Mouse (Mus musculus): Measurements from ENCODE around the gene Cog5. TPM values are rescaled to one million over a fixed set of nuclear protein-coding genes. Genes with fewer than 3 reads are reported as not detected.

Cog5 gene
- polyA plus RNA-seq, 1 experiment from 2014 or later: 41.1 TPM

DNA sequence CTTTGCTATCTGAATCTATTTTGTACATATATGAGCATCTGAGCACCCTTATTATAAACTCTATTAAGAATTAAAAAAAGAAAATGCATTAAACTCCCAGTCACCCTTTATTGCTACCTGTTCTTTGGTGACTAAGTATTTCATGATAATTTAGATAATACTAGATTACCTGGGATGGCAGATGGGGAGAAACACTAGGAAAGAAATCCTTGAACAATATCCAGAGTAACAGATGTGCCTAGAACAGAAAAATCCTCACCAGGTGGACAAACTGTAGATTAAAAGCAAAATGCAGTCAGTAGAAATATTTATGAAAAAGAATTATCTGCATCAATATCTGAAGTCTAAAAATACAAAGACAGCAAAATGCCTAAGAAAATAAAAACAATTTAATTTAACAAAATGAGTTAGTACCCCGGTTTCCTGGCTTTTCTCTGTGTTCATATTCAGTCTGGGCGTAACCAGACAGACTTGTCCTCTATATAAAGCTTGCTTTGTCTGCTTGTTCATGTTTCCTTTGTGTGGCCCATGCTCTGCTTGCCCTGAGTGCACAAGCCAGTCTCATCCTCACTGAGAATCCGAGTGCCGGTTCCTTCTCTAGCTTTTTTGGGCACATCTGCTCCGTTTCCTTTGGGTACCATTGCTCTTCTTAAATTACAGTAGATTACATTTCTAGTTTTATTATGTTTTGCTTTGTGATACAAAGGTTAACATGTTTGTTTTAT lies 46.1 kb downstream of the Cog5 start:
- no peaks in the 10 kb centered on the region; the same call in 1 of the 2 replicates for H3K9me3 ChIP-seq (ENCODE audit: control insufficient read depth, low read length)
- H3K36me3 ChIP-seq (ENCODE audit: control insufficient read depth, insufficient read depth, low read length): no peaks in the 10 kb centered on the region
- 50% methylated on average over 5 of the region's 5 CpGs for WGBS
- H3K4me1 ChIP-seq (replicated peaks; ENCODE audit: control insufficient read depth, insufficient read depth, low read length): no peaks in the 10 kb centered on the region
- H3K27ac ChIP-seq (ENCODE audit: low read depth, low read length): no peak overlapping the region
- no peak overlapping the region for H3K4me2 ChIP-seq (replicated peaks; ENCODE audit: low read depth, low read length)
- 0 out of 2 replicates have a peak, but pooled peaks have one; percentile 61 for ATAC-seq (ENCODE audit: low FRiP score)
- H3K9ac ChIP-seq (ENCODE audit: low read depth, low read length): no peak overlapping the region
- DNase-seq (ENCODE audit: low spot score): peak; percentile 21
- no peaks in the 10 kb centered on the region for H3K27me3 ChIP-seq (ENCODE audit: control insufficient read depth, insufficient read depth, low read length)
- no peak overlapping the region for H3K4me3 ChIP-seq (ENCODE audit: low read depth, low read length)

DNA sequence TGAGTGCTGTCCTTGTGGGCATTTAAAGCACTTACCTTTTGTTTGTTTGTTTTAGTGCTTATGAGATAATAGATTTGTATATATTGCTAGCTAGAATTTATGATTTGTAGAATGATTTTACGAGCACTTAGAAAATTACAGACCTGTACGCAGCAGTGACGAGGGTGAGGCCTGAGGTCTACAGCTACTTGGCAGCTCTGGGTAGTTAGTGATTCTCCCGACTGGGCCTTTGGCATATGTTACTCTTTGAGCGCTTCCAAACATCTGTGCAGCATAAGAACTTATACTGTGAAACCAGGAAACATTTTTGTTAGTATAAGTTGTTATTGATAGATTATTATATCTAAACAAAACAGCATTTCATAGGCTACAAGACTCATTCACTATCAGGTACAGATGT lies 46.7 kb downstream of the Cog5 start:
- 87% methylated on average over 5 of the region's 5 CpGs for WGBS
- H3K4me2 ChIP-seq (replicated peaks; ENCODE audit: low read depth, low read length): no peak overlapping the region
- H3K9me3 ChIP-seq (ENCODE audit: control insufficient read depth, low read length): no peaks in the 10 kb centered on the region; the same call in 1 of the 2 replicates
- no peaks in the 10 kb centered on the region for H3K4me1 ChIP-seq (replicated peaks; ENCODE audit: control insufficient read depth, insufficient read depth, low read length)
- H3K9ac ChIP-seq (ENCODE audit: low read depth, low read length): no peak overlapping the region
- no peaks in the 10 kb centered on the region for H3K36me3 ChIP-seq (ENCODE audit: control insufficient read depth, insufficient read depth, low read length)
- H3K27me3 ChIP-seq (ENCODE audit: control insufficient read depth, insufficient read depth, low read length): no peaks in the 10 kb centered on the region
- no peak overlapping the region for H3K27ac ChIP-seq (ENCODE audit: low read depth, low read length)
- DNase-seq (ENCODE audit: low spot score) (no peak), ATAC-seq (ENCODE audit: low FRiP score) (no peak)
- no peak overlapping the region for H3K4me3 ChIP-seq (ENCODE audit: low read depth, low read length)

- no peak overlapping the region for H3K27ac ChIP-seq (ENCODE audit: low read depth, low read length)
- no peak overlapping the region for H3K4me2 ChIP-seq (replicated peaks; ENCODE audit: low read depth, low read length)
- 79% methylated on average over 6 of the region's 6 CpGs for WGBS
- ATAC-seq (ENCODE audit: low FRiP score) (no peak), DNase-seq (ENCODE audit: low spot score) (no peak)
- H3K4me1 ChIP-seq (replicated peaks; ENCODE audit: control insufficient read depth, insufficient read depth, low read length): no peaks in the 10 kb centered on the region
- H3K36me3 ChIP-seq (ENCODE audit: control insufficient read depth, insufficient read depth, low read length): no peaks in the 10 kb centered on the region
- H3K9me3 ChIP-seq (ENCODE audit: control insufficient read depth, low read length): no peaks in the 10 kb centered on the region
- H3K9ac ChIP-seq (ENCODE audit: low read depth, low read length): no peak overlapping the region
- H3K4me3 ChIP-seq (ENCODE audit: low read depth, low read length): no peak overlapping the region
- no peaks in the 10 kb centered on the region for H3K27me3 ChIP-seq (ENCODE audit: control insufficient read depth, insufficient read depth, low read length)
Measured at GRCm38 (mm10) chr12:31703904-31704303, 49.2 kb downstream of the Cog5 start.

- H3K9me3 ChIP-seq (ENCODE audit: control insufficient read depth, low read length): no peaks in the 10 kb centered on the region
- H3K4me3 ChIP-seq (ENCODE audit: low read depth, low read length): no peak overlapping the region
- ATAC-seq (ENCODE audit: low FRiP score) (no peak), DNase-seq (ENCODE audit: low spot score) (no peak)
- 66% methylated on average over 2 of the region's 2 CpGs for WGBS
- no peak overlapping the region for H3K4me2 ChIP-seq (replicated peaks; ENCODE audit: low read depth, low read length)
- no peaks in the 10 kb centered on the region for H3K4me1 ChIP-seq (replicated peaks; ENCODE audit: control insufficient read depth, insufficient read depth, low read length)
- no peaks in the 10 kb centered on the region for H3K27me3 ChIP-seq (ENCODE audit: control insufficient read depth, insufficient read depth, low read length)
- no peak overlapping the region for H3K27ac ChIP-seq (ENCODE audit: low read depth, low read length)
- H3K36me3 ChIP-seq (ENCODE audit: control insufficient read depth, insufficient read depth, low read length): no peaks in the 10 kb centered on the region
- no peak overlapping the region for H3K9ac ChIP-seq (ENCODE audit: low read depth, low read length)
Measured at GRCm38 (mm10) chr12:31706168-31706567, 51.5 kb downstream of the Cog5 start.

GRCm38 (mm10) chr12:31707531-31707930 lies 52.9 kb downstream of the Cog5 start:
- Histone ChIP-seq H3K27ac (ENCODE audit: low read depth, low read length) (no peak overlapping the region), H3K4me2 (replicated peaks; ENCODE audit: low read depth, low read length) (no peak overlapping the region), H3K4me3 (ENCODE audit: low read depth, low read length) (no peak overlapping the region), H3K9ac (ENCODE audit: low read depth, low read length) (no peak overlapping the region), H3K36me3 (ENCODE audit: control insufficient read depth, insufficient read depth, low read length) (no peaks in the 10 kb centered on the region), H3K4me1 (replicated peaks; ENCODE audit: control insufficient read depth, insufficient read depth, low read length) (no peaks in the 10 kb centered on the region), H3K9me3 (ENCODE audit: control insufficient read depth, low read length) (no peaks in the 10 kb centered on the region), H3K27me3 (ENCODE audit: control insufficient read depth, insufficient read depth, low read length) (no peaks in the 10 kb centered on the region)
- ATAC-seq (ENCODE audit: low FRiP score) (no peak), DNase-seq (ENCODE audit: low spot score) (no peak)
- 81% methylated on average over 1 of the region's 1 CpGs for WGBS

- WGBS: 89% methylated on average over 6 of the region's 6 CpGs
- H3K9ac ChIP-seq (ENCODE audit: low read depth, low read length): no peak overlapping the region
- H3K36me3 ChIP-seq (ENCODE audit: control insufficient read depth, insufficient read depth, low read length): no peaks in the 10 kb centered on the region
- DNase-seq (ENCODE audit: low spot score) (no peak), ATAC-seq (ENCODE audit: low FRiP score) (no peak)
- H3K9me3 ChIP-seq (ENCODE audit: control insufficient read depth, low read length): no peaks in the 10 kb centered on the region
- H3K27ac ChIP-seq (ENCODE audit: low read depth, low read length): no peak overlapping the region
- no peak overlapping the region for H3K4me3 ChIP-seq (ENCODE audit: low read depth, low read length)
- H3K27me3 ChIP-seq (ENCODE audit: control insufficient read depth, insufficient read depth, low read length): no peaks in the 10 kb centered on the region
- no peaks in the 10 kb centered on the region for H3K4me1 ChIP-seq (replicated peaks; ENCODE audit: control insufficient read depth, insufficient read depth, low read length)
- no peak overlapping the region for H3K4me2 ChIP-seq (replicated peaks; ENCODE audit: low read depth, low read length)
Measured at GRCm38 (mm10) chr12:31709665-31710064, 55.0 kb downstream of the Cog5 start.

DNA sequence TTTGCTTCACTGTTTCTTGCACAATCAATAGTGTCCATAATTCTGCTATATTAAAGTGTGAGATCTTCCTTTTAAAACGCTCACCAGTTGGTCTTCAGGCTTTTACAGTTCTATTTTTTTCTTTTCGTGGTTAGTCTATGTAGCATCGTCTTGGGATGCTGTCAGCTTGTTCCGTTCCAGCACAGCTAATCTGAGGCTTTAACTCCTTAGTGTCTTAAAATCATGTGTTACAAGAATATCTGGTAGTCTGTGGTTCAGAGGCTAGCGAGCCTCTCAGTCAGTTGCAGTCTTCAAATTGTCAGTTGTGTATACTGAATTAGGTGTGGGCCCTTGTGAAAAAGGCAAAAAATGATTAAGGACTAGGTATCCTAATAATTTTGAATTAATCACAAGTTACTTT lies 57.6 kb downstream of the Cog5 start:
- Histone ChIP-seq H3K4me3 (ENCODE audit: low read depth, low read length) (peak overlapping the region; percentile 28), H3K9me3 (ENCODE audit: control insufficient read depth, low read length) (no peaks in the 10 kb centered on the region), H3K9ac (ENCODE audit: low read depth, low read length) (peak overlapping the region; percentile 23; the same call in 1 of the 2 replicates), H3K4me1 (replicated peaks; ENCODE audit: control insufficient read depth, insufficient read depth, low read length) (no peaks in the 10 kb centered on the region), H3K27ac (ENCODE audit: low read depth, low read length) (peak overlapping the region; percentile 51; the same call in 1 of the 2 replicates), H3K27me3 (ENCODE audit: control insufficient read depth, insufficient read depth, low read length) (no peaks in the 10 kb centered on the region), H3K4me2 (replicated peaks; ENCODE audit: low read depth, low read length) (peak overlapping the region; percentile 17; the same call in 1 of the 2 replicates), H3K36me3 (ENCODE audit: control insufficient read depth, insufficient read depth, low read length) (no peaks in the 10 kb centered on the region)
- DNase-seq (ENCODE audit: low spot score) (no peak), ATAC-seq (ENCODE audit: low FRiP score) (peak; percentile 33)
- 66% methylated on average over 5 of the region's 5 CpGs for WGBS

DNA sequence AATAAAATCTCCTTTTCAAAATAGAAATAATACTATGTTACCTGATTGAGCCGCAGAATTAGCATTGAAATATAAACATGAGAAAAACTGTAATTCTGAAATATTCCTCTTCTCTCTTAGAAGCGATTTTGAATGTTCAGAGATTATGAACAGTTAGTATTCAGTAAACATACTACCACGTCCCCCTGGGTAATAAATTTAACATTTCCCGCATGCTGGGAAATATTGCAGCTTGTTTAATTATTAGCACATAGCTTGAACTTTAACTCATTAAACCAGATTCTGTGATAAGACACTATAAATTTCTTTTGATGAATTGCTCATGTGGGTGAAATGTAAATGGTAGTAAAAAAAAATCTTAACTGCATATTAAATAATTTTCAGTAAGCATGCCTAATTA lies 58.1 kb downstream of the Cog5 start:
- H3K27ac ChIP-seq (ENCODE audit: low read depth, low read length): no peak overlapping the region
- H3K36me3 ChIP-seq (ENCODE audit: control insufficient read depth, insufficient read depth, low read length): no peaks in the 10 kb centered on the region
- no peaks in the 10 kb centered on the region for H3K4me1 ChIP-seq (replicated peaks; ENCODE audit: control insufficient read depth, insufficient read depth, low read length)
- peak overlapping the region; percentile 12; the same call in 1 of the 2 replicates for H3K4me3 ChIP-seq (ENCODE audit: low read depth, low read length)
- no peaks in the 10 kb centered on the region for H3K9me3 ChIP-seq (ENCODE audit: control insufficient read depth, low read length)
- no peak for ATAC-seq (ENCODE audit: low FRiP score)
- DNase-seq (ENCODE audit: low spot score): no peak
- WGBS: 88% methylated on average over 4 of the region's 4 CpGs
- H3K9ac ChIP-seq (ENCODE audit: low read depth, low read length): no peak overlapping the region
- H3K4me2 ChIP-seq (replicated peaks; ENCODE audit: low read depth, low read length): no peak overlapping the region
- H3K27me3 ChIP-seq (ENCODE audit: control insufficient read depth, insufficient read depth, low read length): no peaks in the 10 kb centered on the region

DNA sequence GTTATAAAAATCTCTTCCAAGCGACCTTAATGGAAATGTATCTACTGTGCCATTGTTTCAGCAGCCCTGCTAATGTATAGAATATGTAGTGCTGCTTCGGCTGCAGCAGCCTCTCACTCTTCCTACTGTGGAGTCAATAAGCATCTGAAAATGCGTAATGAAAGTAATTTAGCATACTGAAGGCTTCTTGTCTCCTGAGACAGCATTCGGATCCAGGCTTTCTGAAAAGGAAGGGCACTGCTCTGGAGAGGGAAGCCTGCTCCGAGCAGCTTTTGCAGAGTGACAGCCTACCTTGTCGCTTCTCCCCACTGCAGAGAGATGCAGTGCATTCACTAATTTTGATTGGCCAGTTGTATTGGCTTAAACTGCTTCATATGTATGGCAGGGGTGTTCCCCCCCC lies 58.9 kb downstream of the Cog5 start, which contains the start of gene Gpr22:
TSS of gene Gpr22 (minus strand) at position 348 of the 400 bp plus-strand sequence.
- peak; percentile 91 for ATAC-seq (ENCODE audit: low FRiP score)
- Histone ChIP-seq H3K9me3 (ENCODE audit: control insufficient read depth, low read length) (no peaks in the 10 kb centered on the region), H3K4me2 (replicated peaks; ENCODE audit: low read depth, low read length) (no peak within 1 kb of the TSS; the same call in 1 of the 2 replicates), H3K9ac (ENCODE audit: low read depth, low read length) (peak within 1 kb of the TSS; percentile 7; the same call in 1 of the 2 replicates), H3K27ac (ENCODE audit: low read depth, low read length) (peak within 1 kb of the TSS; percentile 17; the same call in 1 of the 2 replicates), H3K4me1 (replicated peaks; ENCODE audit: control insufficient read depth, insufficient read depth, low read length) (no peaks in the 10 kb centered on the region), H3K36me3 (ENCODE audit: control insufficient read depth, insufficient read depth, low read length) (no peaks in the 10 kb centered on the region), H3K4me3 (ENCODE audit: low read depth, low read length) (peak within 1 kb of the TSS; percentile 12), H3K27me3 (ENCODE audit: control insufficient read depth, insufficient read depth, low read length) (no peaks in the 10 kb centered on the region)
- 20% methylated on average over 6 of the region's 6 CpGs for WGBS
- peak; percentile 35 for DNase-seq (ENCODE audit: low spot score)
